Mouse (Mus musculus) regulatory T cell (primary cell): Measurements from ENCODE around the gene Lipt1.

ENCODE experiments used
- in situ Hi-C: fragments of 300-600 bp; cut with MboI, MseI; formaldehyde crosslinking; loops from one replicate; pipeline ENCODE4 v1.15.1; 2025; ENCODE audit warnings: high pct_unique_total_duplicates

Gene Lipt1

DNA sequence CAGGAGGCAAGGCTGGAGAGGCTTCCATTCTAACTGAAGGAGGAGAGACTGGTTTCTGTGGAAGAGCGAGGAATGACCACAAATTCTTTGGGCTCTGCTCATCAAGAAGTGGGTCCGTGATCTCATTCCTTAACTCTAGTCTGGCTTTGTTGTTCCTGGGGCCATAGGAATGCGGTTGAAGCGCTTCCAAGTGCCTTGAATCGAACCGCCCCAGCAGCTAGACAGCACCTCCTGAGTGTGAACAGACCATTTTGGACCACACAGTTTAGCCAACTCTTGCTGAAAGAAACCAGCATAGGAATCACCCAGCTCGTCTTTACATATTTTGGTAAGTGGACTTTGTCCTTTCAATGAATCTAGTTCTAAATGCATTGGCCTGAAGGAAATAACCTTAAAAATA, at the start of gene Lipt1:
Lipt1 (plus strand) TSS at position 35 of the 400 bp plus-strand sequence.
- in situ Hi-C loops, result loop anchor here (10.0 kb wide), 1 partner anchor 447 kb away; no protein-coding TSS in a partner anchor

DNA sequence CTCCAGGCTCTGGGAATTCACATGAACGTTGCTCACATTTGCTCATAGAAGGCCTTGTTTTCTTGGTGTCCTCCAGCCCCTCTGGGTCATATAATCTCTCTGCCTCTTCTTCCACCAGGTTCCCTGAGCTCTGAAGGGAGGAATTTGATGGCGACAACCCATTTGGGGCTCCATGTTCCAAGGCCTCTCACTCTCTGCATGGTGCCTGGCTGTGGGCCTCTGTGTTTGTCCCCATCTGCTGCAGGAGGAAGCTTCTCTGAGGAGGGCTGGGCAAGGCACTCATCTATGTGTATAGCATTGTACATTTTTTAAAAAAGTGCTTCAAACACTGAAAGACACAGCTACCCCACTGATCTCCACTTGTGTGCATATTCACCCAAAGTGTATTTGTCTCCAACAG, 39.9 kb upstream of the Lipt1 start:
- in situ Hi-C loops, result no loop called here

DNA sequence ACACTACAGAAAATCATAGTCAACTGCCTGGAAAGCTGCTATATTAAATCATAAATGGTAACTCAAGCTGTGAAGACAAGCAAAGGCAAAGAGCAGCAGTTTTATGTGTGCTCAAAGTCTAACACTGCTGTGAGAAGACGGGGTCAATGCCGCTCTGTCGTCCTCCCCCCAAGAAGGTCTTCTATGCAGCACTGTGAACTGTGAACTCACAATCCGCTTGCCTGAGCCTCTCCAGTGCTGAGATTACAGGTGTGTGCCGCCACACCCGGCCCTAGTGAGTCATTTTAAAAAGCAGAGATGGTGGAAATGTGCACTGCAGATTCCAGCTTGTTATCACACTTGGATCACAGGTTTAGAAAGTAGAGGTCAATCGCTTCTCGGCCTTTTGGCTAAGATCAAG, 24.7 kb upstream of the Lipt1 start:
- in situ Hi-C loops, result no loop called here

DNA sequence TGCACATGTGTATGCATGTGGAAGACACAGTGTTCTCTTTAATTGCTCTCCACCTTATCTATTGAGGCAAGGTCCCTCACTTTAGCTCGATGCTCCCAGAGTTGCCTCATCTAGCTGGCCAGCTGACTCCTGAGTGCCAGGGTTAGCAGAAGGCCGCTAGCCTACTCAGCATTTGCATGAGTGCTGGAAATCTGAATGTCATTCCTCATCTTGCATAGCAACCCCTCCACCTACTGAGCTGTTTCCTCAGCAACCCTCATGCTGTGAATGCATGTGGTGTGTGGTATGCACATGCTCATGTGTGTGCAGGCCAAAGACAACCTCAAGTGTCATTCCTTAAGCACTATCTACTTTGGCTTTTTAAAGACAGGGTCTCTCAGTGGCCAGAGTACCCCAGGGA, 20.8 kb upstream of the Lipt1 start:
- in situ Hi-C loops, result no loop called here

DNA sequence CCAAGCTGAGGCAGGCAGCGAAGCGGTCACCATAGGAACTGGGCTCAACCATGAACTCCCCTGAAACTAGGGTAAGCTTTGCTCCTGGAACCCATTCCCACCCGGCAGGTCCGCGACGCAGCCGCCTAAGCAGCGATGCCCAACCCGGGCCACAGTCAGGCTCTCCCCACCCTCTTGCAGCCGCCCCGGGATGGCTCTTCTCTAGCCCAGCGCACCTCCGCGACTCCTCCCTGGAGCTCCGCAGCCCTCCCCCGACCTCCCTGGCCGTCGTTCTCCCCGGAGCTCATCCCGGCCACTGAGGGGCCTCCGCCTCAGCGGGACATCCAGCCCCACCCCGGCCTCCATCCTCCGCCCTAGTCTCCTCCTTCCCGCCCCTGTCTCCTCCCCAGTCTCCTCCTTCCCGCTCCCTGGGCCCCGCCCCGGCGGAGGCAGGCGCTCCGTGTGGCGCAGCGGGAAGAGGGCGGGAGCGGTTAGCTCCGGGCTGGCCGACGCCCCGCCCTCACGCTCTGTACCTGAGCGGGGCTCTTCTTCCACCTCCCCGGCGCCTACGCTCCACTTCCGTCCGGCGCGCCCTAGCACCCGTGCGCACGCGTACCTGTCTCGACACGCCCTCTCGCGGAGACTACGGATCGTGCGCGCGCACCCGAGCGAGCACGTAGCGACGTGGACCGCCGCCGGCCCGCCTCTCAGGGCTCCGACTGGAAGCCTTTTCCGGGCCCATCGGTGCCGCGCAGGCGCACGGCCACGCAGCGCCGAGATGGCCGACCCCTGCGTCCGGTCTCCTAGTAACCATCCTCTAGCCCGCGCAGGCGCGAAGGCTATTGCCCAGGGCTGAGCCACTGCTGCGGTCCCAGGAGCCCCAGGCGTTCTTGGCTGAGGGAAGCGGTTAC, 6.8 kb upstream of the Lipt1 start:
- in situ Hi-C loops, result loop anchor here (5.0 kb wide), 1 partner anchor 182 kb away; no protein-coding TSS in a partner anchor

DNA sequence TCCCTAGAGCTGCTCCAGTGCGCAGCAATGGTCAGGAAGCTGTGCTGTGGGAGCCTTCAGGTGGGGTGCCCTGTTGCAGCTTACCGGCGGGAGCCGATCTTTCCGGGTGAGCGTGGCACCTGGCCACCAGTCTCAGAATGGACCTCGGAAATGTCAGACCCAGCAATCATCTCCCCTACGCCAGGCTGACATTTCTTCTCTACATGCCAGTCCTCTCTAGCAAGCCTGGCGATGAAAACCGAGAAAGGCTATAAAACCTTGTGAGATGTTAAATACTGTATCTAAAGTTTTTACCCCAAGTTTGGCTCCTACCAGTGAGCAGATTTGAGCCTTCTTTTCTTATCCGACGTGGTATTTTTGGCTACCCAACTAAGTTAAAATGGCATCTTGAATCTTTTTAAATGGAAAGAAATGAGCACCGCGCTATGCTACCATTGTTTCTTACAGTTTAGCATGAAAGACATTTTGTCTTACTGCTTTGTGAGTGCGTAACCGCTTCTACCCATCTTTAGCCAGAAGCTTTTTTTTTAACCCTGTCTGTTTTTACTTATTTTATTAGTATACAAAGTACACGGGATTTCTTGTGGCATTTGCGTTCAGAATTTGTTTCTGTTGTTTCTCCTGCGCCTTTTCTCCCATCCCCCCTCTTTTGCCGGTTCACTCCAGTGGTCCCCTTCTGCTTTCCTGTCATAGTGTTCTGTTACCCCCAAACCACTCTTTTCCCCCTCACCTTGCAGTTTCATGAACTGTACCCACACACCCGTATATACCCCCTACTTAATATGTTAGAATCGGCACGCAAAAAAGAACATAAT, 5.9 kb upstream of the Lipt1 start:
- in situ Hi-C loops, result loop anchor here (5.0 kb wide), 1 partner anchor 183 kb away; no protein-coding TSS in a partner anchor

DNA sequence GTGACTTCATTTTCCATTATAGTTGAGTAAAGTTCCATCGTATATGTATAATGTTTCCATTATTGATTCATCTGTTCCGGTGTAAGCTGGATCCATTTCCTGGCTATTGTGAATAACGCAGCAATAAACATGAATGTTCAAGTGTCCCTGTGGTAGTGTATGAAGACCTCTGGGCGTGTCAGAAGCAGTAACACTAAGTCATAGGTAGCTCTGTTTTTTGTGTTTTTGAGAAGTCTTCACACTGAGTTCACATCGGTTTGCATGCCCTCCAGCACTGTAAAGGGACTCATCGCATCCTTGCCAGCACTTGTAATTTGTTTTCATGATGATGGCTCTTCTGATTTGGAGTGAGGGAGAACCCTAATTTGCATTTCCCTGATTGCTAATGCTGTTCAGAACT, 5.3 kb upstream of the Lipt1 start, which contains the start of gene Tsga10:
Tsga10 (minus strand) TSS at position 144 of the 400 bp plus-strand sequence.
- in situ Hi-C loops, result loop anchor here (5.0 kb wide), 1 partner anchor 184 kb away; no protein-coding TSS in a partner anchor

DNA sequence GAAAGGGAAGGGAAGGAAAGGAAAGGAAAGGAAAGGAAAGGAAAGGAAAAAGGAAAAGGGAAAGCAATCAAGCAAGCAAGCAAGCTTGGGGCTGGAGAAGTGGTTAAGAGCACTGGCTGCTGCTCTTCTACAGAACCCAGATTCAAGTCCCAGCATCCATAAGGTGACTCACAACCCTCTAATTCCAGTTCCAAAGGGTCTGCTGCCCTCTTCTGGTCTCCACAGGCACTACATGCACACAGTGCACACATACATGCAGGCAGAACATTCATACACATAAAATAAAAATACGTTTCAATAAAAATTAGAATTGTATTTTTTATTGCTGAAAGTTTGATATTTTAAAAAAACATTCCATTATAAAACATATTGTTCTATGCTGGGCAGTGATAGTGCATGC, 4.5 kb upstream of the Lipt1 start:
- in situ Hi-C loops, result loop anchor here (5.0 kb wide), 1 partner anchor 185 kb away; no protein-coding TSS in a partner anchor

DNA sequence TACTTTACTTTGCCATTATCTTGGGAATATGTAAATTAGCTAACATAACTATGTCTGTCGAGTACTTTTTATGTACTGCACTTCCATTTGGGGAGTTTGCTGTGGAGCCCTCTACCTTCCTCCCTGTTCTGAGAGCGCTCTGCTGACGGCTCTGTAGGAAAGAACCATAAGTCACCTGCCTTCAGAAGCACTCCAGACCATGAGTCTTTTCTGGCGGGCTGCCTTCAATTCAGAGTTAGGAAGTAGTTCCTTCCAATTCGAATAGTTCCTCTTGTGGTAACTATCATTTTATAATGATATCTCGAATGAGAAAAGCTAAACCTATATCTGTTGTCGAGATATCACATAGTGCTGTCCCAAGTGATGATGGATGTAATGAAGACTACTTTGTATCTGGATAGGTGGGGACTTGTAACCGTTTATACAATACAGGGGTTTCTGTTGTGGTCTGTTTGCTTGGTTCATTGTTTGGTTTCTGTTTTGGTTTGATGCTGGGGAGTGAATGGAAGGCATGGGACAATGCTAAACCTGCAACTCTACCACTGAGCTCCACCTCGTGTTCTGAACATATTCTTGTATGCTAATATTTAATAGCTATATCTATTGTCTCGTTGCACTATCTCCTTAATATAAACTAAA, 3.7 kb upstream of the Lipt1 start:
- in situ Hi-C loops, result loop anchor here (5.0 kb wide), 1 partner anchor 186 kb away; no protein-coding TSS in a partner anchor

DNA sequence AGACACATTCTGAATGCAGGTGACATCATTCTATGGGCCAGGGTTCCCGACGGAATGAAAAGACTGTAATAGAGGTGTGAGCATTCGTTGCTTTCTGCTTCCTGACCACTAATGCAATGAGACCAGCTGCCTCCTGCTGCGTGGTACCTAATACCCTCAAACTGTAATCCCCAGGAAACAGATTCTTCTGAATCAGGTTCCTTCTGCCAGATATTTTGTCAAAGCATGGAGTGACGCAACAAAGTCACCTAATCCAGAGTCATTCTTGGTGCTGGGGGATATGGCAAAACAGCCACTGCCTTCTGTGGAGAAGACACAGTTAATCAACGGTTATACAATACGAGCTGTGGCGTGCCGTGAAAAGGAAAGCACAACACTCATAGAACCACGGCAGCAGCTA, 2.9 kb upstream of the Lipt1 start:
- in situ Hi-C loops, result loop anchor here (5.0 kb wide), 1 partner anchor 186 kb away; no protein-coding TSS in a partner anchor

DNA sequence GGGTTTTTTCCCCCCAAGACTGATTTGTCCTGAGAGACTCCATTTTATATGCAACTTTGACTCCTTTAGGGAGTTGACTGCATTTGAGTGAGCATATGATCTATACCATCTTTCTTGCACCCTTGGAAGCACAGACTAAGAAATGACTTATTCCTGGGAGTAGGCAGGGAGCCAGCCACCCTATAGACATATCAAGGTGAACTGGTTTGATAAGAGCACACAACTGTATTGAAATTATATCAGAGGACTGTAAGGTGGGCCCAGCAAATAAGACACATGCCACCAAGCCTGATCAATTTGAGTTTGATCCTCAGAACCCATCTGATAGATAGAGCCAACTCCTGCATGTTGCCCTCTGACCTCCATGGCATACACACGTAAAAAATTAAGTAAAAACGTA, 2.2 kb upstream of the Lipt1 start:
- in situ Hi-C loops, result loop anchor here (5.0 kb wide), 1 partner anchor 187 kb away; no protein-coding TSS in a partner anchor

DNA sequence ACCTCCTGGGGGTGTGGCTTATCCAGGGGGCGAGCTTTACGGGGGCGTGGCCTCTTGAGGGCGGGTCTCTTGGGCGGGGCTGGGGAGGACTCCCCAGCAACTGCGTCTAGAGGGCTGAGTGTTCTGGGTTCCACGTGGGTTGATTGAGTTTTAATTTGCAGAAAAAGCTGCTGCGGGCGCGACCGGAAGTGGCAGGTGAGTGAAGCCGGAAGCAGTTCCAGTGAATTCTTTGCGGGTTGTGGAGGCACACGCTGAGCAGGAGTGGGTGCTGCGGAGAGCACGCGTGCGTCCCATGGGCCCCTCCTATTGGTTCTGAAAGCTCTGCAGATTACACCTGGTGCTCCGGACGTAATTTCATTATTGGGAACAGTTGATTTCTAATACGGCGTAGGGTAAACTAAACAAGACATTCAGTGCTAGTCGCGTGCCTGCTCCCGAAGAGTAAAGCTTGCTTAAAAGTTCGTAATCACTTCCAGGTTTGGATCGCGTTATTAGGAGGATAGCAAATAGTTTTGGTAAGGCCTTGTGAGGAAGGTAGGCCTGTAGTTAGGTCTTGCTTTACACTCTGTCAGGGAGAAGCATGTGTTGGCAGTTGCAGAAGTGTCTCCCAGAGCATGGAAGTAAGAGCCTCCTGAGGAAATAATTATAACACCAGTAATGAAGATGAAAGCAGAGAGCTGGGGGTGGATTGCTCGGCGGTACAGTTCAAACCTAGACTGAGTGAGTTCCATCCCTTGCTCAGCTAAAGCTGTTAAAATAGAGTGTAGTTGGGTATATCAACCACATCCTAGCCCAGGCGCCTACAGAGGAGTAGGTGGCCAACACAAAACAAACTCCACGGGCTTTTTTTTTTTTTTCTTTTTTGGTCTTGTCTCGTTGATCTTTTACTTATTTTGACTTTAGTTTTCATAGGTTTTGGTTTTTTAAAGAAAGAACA, 861 bp downstream of the Lipt1 start:
- in situ Hi-C loops, result loop anchor here (10.0 kb wide), 1 partner anchor 448 kb away; no protein-coding TSS in a partner anchor

DNA sequence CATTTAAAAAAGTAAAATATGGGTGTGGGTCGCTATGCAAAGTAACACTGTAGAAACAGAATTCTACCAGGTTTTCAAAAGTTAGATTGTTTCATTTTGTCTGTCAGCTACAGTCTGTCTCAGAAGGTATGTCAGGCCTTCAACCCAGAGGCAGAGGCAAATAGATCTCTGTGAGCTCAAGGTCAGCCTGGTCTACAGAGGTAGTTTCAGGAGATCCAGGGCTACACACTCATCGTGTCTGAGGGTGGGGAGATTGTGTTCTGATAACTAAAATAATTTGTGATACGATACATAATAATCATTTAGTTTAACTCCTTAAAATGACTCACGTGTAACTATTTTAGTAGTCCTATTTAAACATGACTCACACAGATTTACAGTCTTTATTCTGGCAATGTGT, 1.6 kb downstream of the Lipt1 start:
- in situ Hi-C loops, result loop anchor here (10.0 kb wide), 1 partner anchor 448 kb away; no protein-coding TSS in a partner anchor

DNA sequence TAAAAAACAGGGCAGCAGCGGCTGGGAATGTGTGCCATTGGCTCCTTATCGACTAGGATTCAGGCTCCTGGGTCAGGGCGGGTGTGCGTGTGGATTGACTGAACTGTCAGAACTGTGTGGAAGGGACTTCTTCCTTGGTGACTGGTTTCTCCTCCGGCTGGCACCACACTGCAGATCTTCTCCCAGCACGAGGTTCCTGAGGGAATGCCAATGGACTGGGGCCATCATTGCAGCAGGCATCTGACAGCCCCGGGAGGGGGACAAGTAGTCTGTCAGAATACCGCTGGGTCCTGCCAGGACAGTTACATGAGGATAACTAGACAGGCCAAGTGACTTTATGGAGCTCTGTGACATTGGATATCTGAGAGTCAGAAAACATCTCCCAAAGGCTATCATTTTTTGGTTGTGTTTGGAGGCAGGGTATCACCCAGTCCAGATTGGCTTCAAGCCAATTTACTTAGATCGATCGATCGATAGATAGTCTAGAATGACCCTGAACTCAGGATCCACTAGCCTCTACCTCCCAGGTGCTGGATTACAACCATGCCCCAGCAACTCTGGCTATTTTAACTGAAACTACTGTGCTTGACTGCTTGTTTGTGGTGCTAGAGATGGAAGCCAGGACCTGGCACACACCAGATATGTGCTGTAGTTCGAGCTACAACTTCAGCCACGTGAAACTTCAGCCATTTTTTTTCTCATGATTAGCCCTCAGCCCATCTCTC, 6.4 kb downstream of the Lipt1 start:
- in situ Hi-C loops, result loop anchor here (10.0 kb wide), 1 partner anchor 453 kb away; no protein-coding TSS in a partner anchor

DNA sequence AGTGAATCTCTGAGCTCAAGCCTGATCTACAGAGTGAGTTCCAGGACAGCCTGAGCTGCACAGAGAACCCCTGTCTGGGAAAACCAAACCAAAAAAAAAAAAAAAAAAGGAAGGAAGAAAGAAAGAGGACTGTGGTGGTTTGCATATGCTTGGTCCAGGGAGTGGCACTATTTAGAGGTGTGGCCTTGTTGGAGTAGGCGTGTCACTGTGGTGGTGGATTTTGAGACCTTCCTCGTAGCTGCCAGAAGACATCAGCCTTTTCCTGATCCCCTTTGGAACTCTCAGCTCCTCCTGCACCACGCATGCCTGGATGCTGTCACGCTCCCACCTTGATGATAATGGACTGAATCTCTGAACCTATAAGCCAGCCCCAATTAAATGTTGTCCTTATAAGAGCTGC, 11.9 kb downstream of the Lipt1 start:
- in situ Hi-C loops, result no loop called here

DNA sequence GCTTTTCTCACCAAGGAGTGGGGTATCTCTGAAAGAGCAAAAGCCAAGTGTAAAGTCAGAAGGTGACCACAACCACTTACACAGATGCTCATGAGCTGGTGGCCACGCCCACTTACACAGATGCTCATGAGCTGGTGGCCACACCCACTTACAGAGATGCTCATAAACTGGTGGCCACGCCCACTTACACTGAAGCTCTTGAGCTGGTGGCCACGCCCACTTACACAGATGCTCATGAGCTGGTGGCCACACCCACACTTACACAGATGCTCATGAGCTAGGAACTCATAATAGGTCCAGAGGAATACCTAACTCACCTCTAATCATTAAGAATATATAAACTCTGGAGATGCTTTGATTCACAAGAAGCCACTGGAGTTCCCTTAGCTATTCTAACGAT, 12.9 kb downstream of the Lipt1 start:
- in situ Hi-C loops, result no loop called here

DNA sequence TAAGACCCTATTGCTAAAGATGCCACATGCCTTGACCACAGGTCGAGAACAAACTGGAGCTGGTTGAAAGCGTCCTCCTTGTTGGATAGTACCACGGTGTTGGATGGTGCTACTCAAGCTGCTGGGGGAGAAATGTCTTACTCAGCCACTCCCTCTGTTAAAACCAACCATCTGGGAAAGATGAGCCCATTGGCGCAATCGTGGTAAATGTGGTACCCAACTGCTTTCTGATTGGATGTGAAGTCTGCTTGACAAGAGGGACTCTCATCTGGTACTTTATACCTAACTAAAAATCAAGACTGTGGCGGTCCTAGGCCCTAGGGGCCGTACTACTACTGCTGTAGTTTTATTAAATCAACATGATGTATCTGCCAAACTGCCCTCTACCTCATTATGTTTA, 17.7 kb downstream of the Lipt1 start:
- in situ Hi-C loops, result no loop called here

DNA sequence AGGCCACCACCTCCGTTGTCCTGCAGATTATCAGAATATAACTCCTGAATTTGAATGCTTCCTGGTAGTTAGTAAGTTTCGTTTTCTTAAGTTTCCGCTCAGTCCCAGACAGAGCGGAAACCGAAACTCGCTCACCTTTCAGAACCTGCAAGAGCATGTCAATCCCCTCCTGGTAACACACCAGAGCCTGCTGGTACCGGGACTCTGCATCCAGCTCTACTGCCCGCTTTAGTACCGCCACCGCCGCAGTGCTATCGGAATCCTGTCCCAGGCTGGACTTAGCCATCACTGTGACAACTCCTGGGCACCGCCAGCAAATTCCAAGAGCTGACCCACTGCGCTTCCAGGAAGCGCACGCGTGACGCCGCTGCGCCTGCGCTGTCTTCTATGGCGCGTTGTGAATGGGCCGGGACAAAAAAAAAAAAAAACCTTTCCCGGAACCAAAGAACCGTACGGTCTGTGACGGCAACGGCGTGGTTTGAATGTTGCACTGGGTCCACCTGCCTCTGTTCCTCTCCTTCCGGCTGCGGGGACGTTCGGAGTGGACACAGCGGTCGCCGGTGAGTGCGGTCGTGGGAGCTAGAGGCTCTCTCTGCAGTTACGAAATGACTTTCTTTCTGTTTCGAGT, 18.6 kb downstream of the Lipt1 start, which contains the start of the genes Mitd1 and Mrpl30:
Mitd1 (minus strand) TSS at position 387 of the 628 bp plus-strand sequence.
Mrpl30 (plus strand) TSS at position 453 of the 628 bp plus-strand sequence.
- in situ Hi-C loops, result no loop called here

DNA sequence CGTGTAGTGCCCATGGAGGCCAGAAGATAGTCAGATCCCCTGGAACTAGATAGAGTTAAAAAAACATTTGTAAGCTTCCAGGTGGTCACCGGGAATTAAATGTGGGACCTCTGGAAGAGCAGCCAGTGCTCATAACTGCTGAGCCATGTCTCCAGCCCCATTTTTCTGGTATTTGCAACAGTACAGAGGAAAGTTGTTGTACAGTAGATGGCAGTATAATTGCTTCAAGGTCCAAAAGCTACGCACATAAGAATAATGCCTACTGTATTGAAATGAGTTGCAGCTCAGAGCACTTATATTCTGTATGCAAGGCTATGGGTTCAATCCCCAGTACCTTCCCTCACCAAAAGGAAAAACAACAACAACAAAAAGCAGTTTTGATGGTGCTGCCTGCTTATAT, 19.9 kb downstream of the Lipt1 start:
- in situ Hi-C loops, result no loop called here
